Mouse (Mus musculus) bone marrow macrophage, adult 2 months (primary cell): ENCODE results near the gene Gm26920.

ENCODE experiments used
- CTCF ChIP-seq: IDR thresholded peaks from 2 replicates; pipeline ENCODE4 v1.5.1; 2012; ENCODE audit warnings: low read depth, mild to moderate bottlenecking, low read length, moderate library complexity
- POLR2A ChIP-seq: IDR thresholded peaks from 2 replicates; pipeline ENCODE4 v1.6.1; 2012; ENCODE audit warnings: mild to moderate bottlenecking, low read depth, low read length, borderline replicate concordance

DNA sequence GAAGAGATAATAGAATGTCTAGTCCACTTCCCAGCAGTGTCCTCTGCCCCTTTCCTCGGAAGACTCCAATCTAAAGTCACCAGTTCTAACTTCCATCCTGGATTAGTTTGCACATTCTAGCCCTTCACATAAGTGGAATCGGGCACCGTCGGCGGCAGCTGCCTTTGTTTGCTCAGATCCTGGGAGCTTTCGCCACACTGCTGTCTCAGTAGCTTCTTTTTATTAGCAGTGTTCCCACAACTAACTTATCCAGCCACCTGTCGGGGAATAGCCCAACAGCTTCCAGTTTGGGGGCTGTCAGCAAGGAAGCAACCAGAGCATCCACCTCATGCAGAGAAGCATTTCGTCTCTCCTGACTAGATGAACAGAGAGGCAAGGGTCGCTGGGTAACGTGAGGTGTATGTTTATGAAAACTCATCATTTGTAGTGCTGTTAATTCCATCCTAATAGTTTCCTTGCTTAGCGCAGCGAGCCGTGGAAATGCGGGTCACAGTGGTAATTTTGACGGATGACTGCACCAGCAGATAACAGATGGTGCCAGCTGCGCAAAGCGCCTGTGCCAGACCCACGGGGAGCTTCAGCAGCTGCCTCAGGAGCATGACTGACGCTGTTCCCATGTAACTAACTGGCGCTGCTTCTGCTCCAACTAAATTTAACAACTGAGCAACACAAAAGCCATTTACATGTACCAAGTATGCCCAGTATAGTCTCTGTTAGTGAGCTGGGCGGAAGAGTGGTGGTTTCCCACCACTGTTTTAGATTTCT, 80.7 kb downstream of the Gm26920 start:
- TF ChIP-seq POLR2A (no peak), CTCF (no peak)
